Mouse (Mus musculus) limb, embryonic 10.5 days (tissue): Measurements from ENCODE around the gene Nyap1. TPM values are rescaled to one million over a fixed set of nuclear protein-coding genes. Genes with fewer than 3 reads are reported as not detected.

Source experiments
- DNase-seq: peaks from one replicate; pipeline ENCODE4 v3.0.0-alpha.2; 2017; ENCODE audit warnings: low spot score
- H3K27ac ChIP-seq: fragments of 300-500 bp; sonication (generic); 2 replicates; pipeline ENCODE4 v1.5.1; 2016; ENCODE audit warnings: mild to moderate bottlenecking
- H3K27me3 ChIP-seq: fragments of 300-500 bp; sonication (generic); 2 replicates; pipeline ENCODE4 v1.6.1; 2016; ENCODE audit warnings: low read depth, mild to moderate bottlenecking; ENCODE audit not compliant: poor library complexity, severe bottlenecking
- H3K36me3 ChIP-seq: fragments of 300-500 bp; sonication (generic); 2 replicates; pipeline ENCODE4 v1.6.1; 2016; ENCODE audit warnings: mild to moderate bottlenecking, moderate library complexity
- H3K4me1 ChIP-seq: fragments of 300-500 bp; sonication (generic); 2 replicates; pipeline ENCODE4 v1.6.1; 2016
- H3K4me3 ChIP-seq: fragments of 300-500 bp; sonication (generic); 2 replicates; pipeline ENCODE4 v1.5.1; 2016; ENCODE audit warnings: mild to moderate bottlenecking, moderate library complexity
- H3K9me3 ChIP-seq: fragments of 300-500 bp; sonication (generic); replicated peaks from 2 replicates; pipeline ENCODE4 v1.6.1; 2016; ENCODE audit warnings: mild to moderate bottlenecking
- WGBS: fragments of 180-500 bp; shearing (Covaris S2); methylation state at CpG from one replicate; pipeline ENCODE4 v1.1.7; 2016; 5-methylcytosine and 5-hydroxymethylcytosine counted together
- polyA plus RNA-seq: library from polyadenylated mRNA; unstranded; fragments of >200 nt; fragmentation: Nextera tagmentation; extraction: Ambion mirVana; gene quantifications from 2 replicates; pipeline ENCODE4 v1.2.1, GENCODE M21; 2016

Nyap1 gene
- polyA plus RNA-seq, 1 experiment from 2014 or later, result 2.5 TPM

DNA sequence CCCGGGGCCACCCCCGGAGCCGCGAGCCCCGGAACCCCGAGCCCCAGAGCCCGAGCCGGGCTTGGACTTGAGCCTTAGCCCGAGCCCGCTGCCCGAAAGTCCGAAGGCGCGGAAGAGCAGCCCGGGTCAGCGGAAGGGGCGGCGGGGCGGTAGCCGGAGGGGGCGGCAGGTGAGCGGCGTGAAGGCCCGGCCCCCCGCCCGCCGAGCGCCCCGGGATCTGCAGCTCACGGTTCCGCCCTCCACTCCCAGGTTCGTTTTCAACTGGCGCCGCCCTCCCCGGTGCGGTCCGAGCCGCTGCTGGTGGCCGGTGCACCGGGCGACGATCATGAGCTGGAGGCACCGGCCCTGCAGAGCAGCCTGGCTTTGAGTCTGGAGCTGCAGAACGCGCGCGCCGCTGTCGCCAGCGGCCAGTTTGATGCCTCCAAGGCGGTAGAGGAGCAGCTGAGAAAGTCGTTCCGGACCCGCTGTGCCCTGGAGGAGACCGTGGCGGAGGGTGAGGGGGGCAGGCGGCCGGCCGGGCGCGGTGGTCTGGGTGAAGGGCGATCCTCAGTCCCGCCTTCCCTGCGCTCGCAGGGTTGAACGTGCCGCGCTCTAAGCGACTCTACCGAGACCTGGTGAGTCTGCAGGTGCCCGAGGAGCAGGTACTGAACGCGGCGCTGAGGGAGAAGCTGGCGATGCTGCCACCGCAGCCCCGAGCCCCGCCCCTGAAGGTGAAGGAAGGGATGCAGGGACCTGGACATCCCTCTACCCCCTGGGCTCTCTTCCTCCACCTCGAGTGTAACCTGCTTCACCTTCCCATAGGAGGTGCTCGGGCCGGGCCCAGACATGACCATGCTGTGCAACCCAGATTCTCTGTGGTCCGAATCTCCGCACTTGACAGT, 37.9 kb upstream of the Nyap1 start:
- under 1% methylated on average over 82 of the region's 83 CpGs for WGBS
- H3K36me3 ChIP-seq, result peaks cover 47% of the 10 kb centered on the region
- no peaks in the 10 kb centered on the region for H3K9me3 ChIP-seq
- H3K27me3 ChIP-seq, result no peaks in the 10 kb centered on the region
- H3K4me3 ChIP-seq, result peak overlapping the region; percentile 96
- DNase-seq, result peak; percentile 69
- peaks cover 48% of the 10 kb centered on the region for H3K4me1 ChIP-seq
- H3K27ac ChIP-seq, result peak overlapping the region; percentile 92

DNA sequence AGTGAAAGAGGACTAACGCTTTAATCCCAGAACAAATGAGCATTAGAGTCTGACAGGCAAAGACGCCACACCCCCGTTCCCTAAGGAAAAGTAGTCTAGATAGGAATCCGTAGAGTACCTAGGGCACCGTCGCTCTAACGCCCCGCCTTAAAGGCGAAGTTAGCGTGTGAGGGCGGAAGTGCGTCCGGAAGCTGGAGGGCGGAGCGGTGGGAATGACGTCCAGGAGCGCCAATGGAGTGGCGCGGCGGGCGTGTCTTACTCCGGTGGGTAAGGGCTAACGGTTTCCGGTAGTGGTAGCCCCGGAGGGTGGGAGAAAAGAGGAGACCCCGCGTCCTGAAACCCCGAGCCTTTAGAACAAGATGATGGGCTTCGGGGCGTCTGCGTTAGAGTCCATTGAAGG, 37.2 kb upstream of the Nyap1 start, which contains the start of gene Ppp1r35:
Ppp1r35 (plus strand) TSS at position 215 of the 400 bp plus-strand sequence.
- Histone ChIP-seq H3K27ac (peak within 1 kb of the TSS; percentile 92), H3K9me3 (no peaks in the 10 kb centered on the region), H3K4me3 (peak within 1 kb of the TSS; percentile 96), H3K4me1 (peaks cover 42% of the 10 kb centered on the region), H3K27me3 (no peaks in the 10 kb centered on the region), H3K36me3 (peaks cover 40% of the 10 kb centered on the region)
- peak; percentile 99 for DNase-seq
- under 1% methylated on average over 31 of the region's 31 CpGs for WGBS

GRCm38 (mm10) chr5:137777267-137777845, 35.9 kb upstream of the Nyap1 start:
- DNase-seq, result no peak
- H3K36me3 ChIP-seq, result peaks cover 28% of the 10 kb centered on the region
- no peaks in the 10 kb centered on the region for H3K9me3 ChIP-seq
- 77% methylated on average over 7 of the region's 7 CpGs for WGBS
- H3K27me3 ChIP-seq, result no peaks in the 10 kb centered on the region
- no peak overlapping the region for H3K4me3 ChIP-seq
- peaks cover 30% of the 10 kb centered on the region for H3K4me1 ChIP-seq
- H3K27ac ChIP-seq, result no peak overlapping the region

- peak overlapping the region; percentile 36; the same call in 1 of the 2 replicates for H3K27ac ChIP-seq
- no peaks in the 10 kb centered on the region for H3K27me3 ChIP-seq
- no peak overlapping the region for H3K4me3 ChIP-seq
- WGBS, result 43% methylated on average over 5 of the region's 5 CpGs
- H3K36me3 ChIP-seq, result peaks cover 19% of the 10 kb centered on the region
- no peak for DNase-seq
- no peaks in the 10 kb centered on the region for H3K9me3 ChIP-seq
- peaks cover 24% of the 10 kb centered on the region for H3K4me1 ChIP-seq
Measured at GRCm38 (mm10) chr5:137776408-137776918, 35.1 kb upstream of the Nyap1 start.

GRCm38 (mm10) chr5:137775587-137776290, 34.3 kb upstream of the Nyap1 start:
- Histone ChIP-seq H3K4me1 (peaks cover 24% of the 10 kb centered on the region), H3K36me3 (peaks cover 12% of the 10 kb centered on the region), H3K4me3 (no peak overlapping the region), H3K27ac (peak overlapping the region; percentile 36; the same call in 1 of the 2 replicates), H3K27me3 (no peaks in the 10 kb centered on the region), H3K9me3 (no peaks in the 10 kb centered on the region)
- no peak for DNase-seq
- 92% methylated on average over 2 of the region's 2 CpGs for WGBS

DNA sequence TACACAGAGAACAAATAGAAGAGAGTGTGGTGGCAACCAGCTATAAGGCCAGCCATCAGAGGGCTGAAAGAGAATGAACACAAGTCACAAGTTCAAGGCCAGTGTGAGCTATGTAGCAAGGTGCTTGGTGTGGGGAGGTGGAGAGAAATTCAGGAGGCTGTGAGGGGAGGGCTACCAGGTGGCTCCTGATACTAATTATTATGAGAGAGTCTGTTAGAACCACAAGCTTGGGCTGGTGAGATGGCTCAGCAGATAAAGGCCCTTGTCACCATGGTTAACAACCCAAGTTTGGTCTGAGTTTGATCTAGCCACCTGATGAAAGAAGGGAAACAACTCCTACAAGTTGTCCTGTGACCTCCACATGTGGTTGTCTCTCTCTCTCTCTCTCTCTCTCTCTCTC, 31.3 kb upstream of the Nyap1 start:
- H3K27me3 ChIP-seq, result no peaks in the 10 kb centered on the region
- H3K4me3 ChIP-seq, result no peak overlapping the region
- no peak for DNase-seq
- peaks cover 7% of the 10 kb centered on the region for H3K4me1 ChIP-seq
- no peak overlapping the region for H3K27ac ChIP-seq
- no peaks in the 10 kb centered on the region for H3K9me3 ChIP-seq
- H3K36me3 ChIP-seq, result no peaks in the 10 kb centered on the region

GRCm38 (mm10) chr5:137770709-137771108, 29.3 kb upstream of the Nyap1 start:
- no peaks in the 10 kb centered on the region for H3K9me3 ChIP-seq
- no peak overlapping the region for H3K27ac ChIP-seq
- no peaks in the 10 kb centered on the region for H3K27me3 ChIP-seq
- no peaks in the 10 kb centered on the region; the same call in 1 of the 2 replicates for H3K4me1 ChIP-seq
- no peaks in the 10 kb centered on the region for H3K36me3 ChIP-seq
- no peak overlapping the region for H3K4me3 ChIP-seq
- DNase-seq, result peak; percentile 56
- WGBS, result 40% methylated on average over 2 of the region's 2 CpGs

DNA sequence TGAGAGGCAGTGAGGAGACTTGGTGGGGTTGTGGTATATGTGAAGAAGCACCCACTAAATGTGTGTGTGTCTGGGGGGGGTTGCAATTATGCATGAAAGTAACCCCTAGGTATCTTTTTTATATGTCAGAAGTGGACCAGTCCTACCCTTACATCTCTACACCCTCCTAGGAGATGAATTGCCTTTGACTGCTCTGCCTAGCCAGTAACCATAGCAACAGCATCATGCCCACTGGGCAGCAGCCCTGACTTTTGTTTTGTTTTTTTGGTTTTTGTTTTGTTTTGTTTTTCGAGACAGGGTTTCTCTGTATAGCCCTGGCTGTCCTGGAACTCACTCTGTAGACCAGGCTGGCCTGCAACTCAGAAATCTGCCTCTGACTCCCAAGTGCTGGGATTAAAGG, 27.1 kb upstream of the Nyap1 start:
- Histone ChIP-seq H3K9me3 (no peaks in the 10 kb centered on the region), H3K27ac (no peak overlapping the region), H3K4me1 (no peaks in the 10 kb centered on the region; the same call in 1 of the 2 replicates), H3K27me3 (no peaks in the 10 kb centered on the region), H3K36me3 (no peaks in the 10 kb centered on the region), H3K4me3 (no peak overlapping the region)
- 74% methylated on average over 1 of the region's 1 CpGs for WGBS
- no peak for DNase-seq

- Histone ChIP-seq H3K36me3 (no peaks in the 10 kb centered on the region), H3K27me3 (no peaks in the 10 kb centered on the region), H3K9me3 (no peaks in the 10 kb centered on the region), H3K4me3 (no peak overlapping the region), H3K27ac (no peak overlapping the region), H3K4me1 (no peaks in the 10 kb centered on the region; the same call in 1 of the 2 replicates)
- 58% methylated on average over 3 of the region's 3 CpGs for WGBS
- no peak for DNase-seq
Measured at GRCm38 (mm10) chr5:137766270-137766669, 24.9 kb upstream of the Nyap1 start.

DNA sequence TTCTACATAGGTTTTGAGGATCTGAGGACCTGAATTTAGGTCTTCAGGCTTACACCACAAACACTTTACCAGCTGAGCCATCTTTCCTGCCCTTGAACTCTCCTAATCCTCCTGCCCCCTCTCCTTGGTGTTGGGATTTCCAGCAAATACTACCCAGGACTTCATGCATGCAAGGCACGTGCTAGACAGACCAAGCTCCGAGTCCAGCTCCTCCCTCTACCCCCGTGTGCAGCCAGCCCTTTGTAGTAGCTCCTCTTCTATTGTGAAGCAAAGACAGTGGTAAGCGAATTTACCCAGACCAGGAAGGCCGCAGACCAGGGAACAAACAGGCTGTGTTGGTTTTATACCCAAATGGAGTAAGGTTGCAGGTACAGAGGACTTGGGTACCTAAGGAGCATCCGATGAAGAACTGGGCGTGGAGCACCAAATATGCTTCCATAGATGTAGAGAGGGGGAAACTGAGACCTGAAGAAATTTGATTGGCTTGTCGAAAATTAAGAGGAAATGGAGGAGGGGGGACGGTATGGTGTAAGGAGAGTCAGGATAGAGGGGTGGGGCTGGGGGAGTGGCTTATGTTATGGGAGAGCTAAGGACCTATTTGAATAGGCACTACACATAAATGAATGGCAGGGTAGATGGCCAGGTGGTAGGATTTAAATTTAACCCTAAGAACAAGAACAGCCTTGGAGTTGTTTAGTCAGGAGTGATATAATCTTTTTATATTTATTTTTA, 23.4 kb upstream of the Nyap1 start:
- 64% methylated on average over 9 of the region's 9 CpGs for WGBS
- Histone ChIP-seq H3K27me3 (no peaks in the 10 kb centered on the region), H3K4me1 (peaks cover 4% of the 10 kb centered on the region), H3K4me3 (no peak overlapping the region), H3K27ac (no peak overlapping the region), H3K9me3 (no peaks in the 10 kb centered on the region), H3K36me3 (peaks cover 3% of the 10 kb centered on the region; the same call in 1 of the 2 replicates)
- DNase-seq, result no peak

DNA sequence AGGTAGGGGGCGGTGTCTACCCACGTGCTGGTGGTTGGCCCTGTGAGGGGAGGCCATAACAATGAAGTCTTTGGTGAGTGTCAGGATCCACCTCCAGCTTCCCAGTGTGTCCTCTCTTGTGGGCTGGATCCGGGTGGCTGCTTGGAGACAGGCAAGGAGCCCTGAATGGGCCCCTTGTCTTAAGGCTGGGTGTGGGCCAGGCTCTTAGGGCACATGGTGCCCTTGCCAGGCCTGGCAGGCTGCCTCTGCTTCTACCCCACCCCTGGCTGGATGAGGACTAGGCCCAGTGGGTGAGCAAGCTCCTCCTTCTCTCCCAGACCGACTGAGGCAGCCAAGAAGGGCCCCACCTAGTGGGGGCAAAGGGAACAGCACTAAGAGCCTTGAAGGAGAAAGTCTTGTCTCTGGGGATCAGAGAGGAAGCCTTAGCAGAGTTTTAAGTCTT, 18.6 kb upstream of the Nyap1 start:
- Histone ChIP-seq H3K36me3 (peaks cover 46% of the 10 kb centered on the region), H3K4me1 (peaks cover 4% of the 10 kb centered on the region; the same call in 1 of the 2 replicates), H3K27me3 (no peaks in the 10 kb centered on the region), H3K4me3 (no peak overlapping the region), H3K9me3 (no peaks in the 10 kb centered on the region), H3K27ac (peak overlapping the region; percentile 21; the same call in 1 of the 2 replicates)
- peak; percentile 74 for DNase-seq
- WGBS, result 30% methylated on average over 4 of the region's 4 CpGs

- Histone ChIP-seq H3K27me3 (no peaks in the 10 kb centered on the region), H3K4me1 (peaks cover 4% of the 10 kb centered on the region; the same call in 1 of the 2 replicates), H3K36me3 (peaks cover 51% of the 10 kb centered on the region), H3K9me3 (no peaks in the 10 kb centered on the region), H3K4me3 (no peak overlapping the region), H3K27ac (no peak overlapping the region; the same call in 1 of the 2 replicates)
- WGBS, result 91% methylated on average over 19 of the region's 19 CpGs
- DNase-seq, result no peak
Measured at GRCm38 (mm10) chr5:137758921-137759534, 17.6 kb upstream of the Nyap1 start.
